Mouse (Mus musculus) gastrocnemius, postnatal 25 days (tissue): ENCODE measurements around the gene Scgb3a1. TPM values are rescaled to one million over a fixed set of nuclear protein-coding genes. Genes with fewer than 3 reads are reported as not detected.

Source experiments
- total RNA-seq, 2 experiments: library from RNA; stranded (reverse); gene quantifications; 1 replicate in 1 of 2; 2 replicates in 1 of 2; pipeline ENCODE4 v1.2.3; 2021

Gene Scgb3a1
- total RNA-seq, 2 experiments from 2014 or later: not detected

Other genes starting within 250 kb of the Scgb3a1 start
- gene Olfr1389, start 240.5 kb upstream of the Scgb3a1 start, total RNA-seq: not detected
- gene Olfr1388, start 227.0 kb upstream of the Scgb3a1 start, total RNA-seq: under 1 TPM in 1 of 2 experiments, not detected in 1; 0.08 TPM
- gene Olfr1387, start 208.3 kb upstream of the Scgb3a1 start, total RNA-seq: not detected
- not detected for gene Olfr1386, start 198.6 kb upstream of the Scgb3a1 start, total RNA-seq
- gene Olfr1385, start 174.5 kb upstream of the Scgb3a1 start, total RNA-seq: not detected
- gene Olfr1384, start 156.9 kb upstream of the Scgb3a1 start, total RNA-seq: not detected
- gene Olfr1383, start 144.0 kb upstream of the Scgb3a1 start, total RNA-seq: under 1 TPM in 1 of 2 experiments, not detected in 1; 0.29 TPM
- not detected for gene Olfr1382, start 135.4 kb upstream of the Scgb3a1 start, total RNA-seq
- gene Olfr1381, start 120.2 kb upstream of the Scgb3a1 start, total RNA-seq: not detected
- gene Olfr1380, start 106.7 kb upstream of the Scgb3a1 start, total RNA-seq: not detected
- 1 to 10 TPM; 2.9 to 3.2 TPM for gene Flt4, start 54.3 kb upstream of the Scgb3a1 start, total RNA-seq
- 10 to 100 TPM; 12.7 to 13.5 TPM for gene Cnot6, start 49.1 kb downstream of the Scgb3a1 start, total RNA-seq
- gene Gfpt2, start 130.6 kb downstream of the Scgb3a1 start, total RNA-seq: 1 to 10 TPM; 5.5 to 6.5 TPM
- gene Mapk9, start 183.1 kb downstream of the Scgb3a1 start, total RNA-seq: 10 to 100 TPM; 40.7 to 47.1 TPM
- gene Rasgef1c, start 238.2 kb downstream of the Scgb3a1 start, total RNA-seq: under 1 TPM; 0.43 to 0.48 TPM